Mouse (Mus musculus): ENCODE measurements around the gene Hist1h1c.

DNA sequence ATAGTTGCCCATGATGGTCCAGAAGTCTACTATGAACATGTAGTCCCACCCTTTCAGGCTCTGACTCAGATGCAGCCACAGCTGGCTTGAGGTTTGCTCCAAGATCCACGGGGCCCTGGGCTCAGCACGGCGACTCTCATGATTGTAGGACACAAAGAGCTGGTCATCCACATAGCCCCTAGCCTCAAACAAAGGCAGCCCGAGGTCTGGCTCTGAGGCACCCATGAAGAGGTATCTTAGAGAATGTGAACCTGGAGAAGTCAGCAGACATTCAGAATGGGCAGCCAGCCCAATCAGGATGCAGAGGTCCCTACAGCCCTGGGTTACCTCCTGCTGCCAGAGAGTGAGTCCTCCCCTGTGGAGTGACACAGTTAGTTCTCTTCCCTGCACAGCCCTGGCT lies 30.6 kb upstream of the Hist1h1c start:
- TF ChIP-seq CTCF (IDR thresholded peaks at IDR 0.05; ENCODE audit: extremely low read depth, insufficient read depth, insufficient read length, insufficient replicate concordance), result no peak
- TF ChIP-seq POLR2A (IDR thresholded peaks at IDR 0.05; ENCODE audit: low read depth, low read length), result no peak
